Mouse (Mus musculus) limb, embryonic 11.5 days (tissue): Measurements from ENCODE around the gene Zfhx2. TPM values are rescaled to one million over a fixed set of nuclear protein-coding genes. Genes with fewer than 3 reads are reported as not detected.
"Not testable (repeated sequence)": the region's sequence is repeated elsewhere in the genome, so short reads cannot be mapped to it uniquely, and the experiment has no call there.

Experiments
- ATAC-seq: fragments of 200-750 bp; cut with Nextera tagmentation; 2 replicates; pipeline ENCODE4 v1.8.0; 2017; ENCODE audit warnings: low read depth; ENCODE audit not compliant: insufficient number of reproducible peaks, low FRiP score, low TSS enrichment
- DNase-seq: peaks from one replicate; pipeline ENCODE4 v3.0.0-alpha.2; 2015; ENCODE audit warnings: low spot score
- H3K27ac ChIP-seq: fragments of 300-500 bp; sonication (generic); replicated peaks from 2 replicates; pipeline ENCODE4 v1.5.1; 2014; ENCODE audit warnings: low read depth, mild to moderate bottlenecking, low read length
- H3K27me3 ChIP-seq: fragments of 300-500 bp; sonication (generic); 2 replicates; pipeline ENCODE4 v1.6.1; 2014; ENCODE audit warnings: mild to moderate bottlenecking, low read length, mixed read lengths; ENCODE audit not compliant: control insufficient read depth, insufficient read depth
- H3K36me3 ChIP-seq: fragments of 300-500 bp; sonication (generic); 2 replicates; pipeline ENCODE4 v1.6.1; 2014; ENCODE audit warnings: mild to moderate bottlenecking, low read length, moderate library complexity, mixed read lengths; ENCODE audit not compliant: control insufficient read depth, insufficient read depth
- H3K4me1 ChIP-seq: fragments of 300-500 bp; sonication (generic); 2 replicates; pipeline ENCODE4 v1.6.1; 2014; ENCODE audit warnings: low read length, mixed read lengths; ENCODE audit not compliant: control insufficient read depth, insufficient read depth
- H3K4me2 ChIP-seq: fragments of 300-500 bp; sonication (generic); 2 replicates; pipeline ENCODE4 v1.6.1; 2014; ENCODE audit warnings: low read depth, mild to moderate bottlenecking, moderate library complexity; ENCODE audit not compliant: severe bottlenecking
- H3K4me3 ChIP-seq: fragments of 300-500 bp; sonication (generic); 2 replicates; pipeline ENCODE4 v1.5.1; 2014; ENCODE audit warnings: low read depth, low read length
- H3K9ac ChIP-seq: fragments of 300-500 bp; sonication (generic); 2 replicates; pipeline ENCODE4 v1.6.1; 2014; ENCODE audit warnings: mild to moderate bottlenecking, low read length
- H3K9me3 ChIP-seq: fragments of 300-500 bp; sonication (generic); 2 replicates; pipeline ENCODE4 v1.6.1; 2016; ENCODE audit warnings: low read length; ENCODE audit not compliant: control insufficient read depth
- WGBS: fragments of 180-500 bp; shearing (Covaris S2); extraction: QIAGEN DNeasy Blood & Tissue Kit; methylation state at CpG from one replicate; pipeline ENCODE4 v1.1.7; 2014; 5-methylcytosine and 5-hydroxymethylcytosine counted together
- polyA plus RNA-seq: library from polyadenylated mRNA; unstranded; fragments of >200 nt; fragmentation: Nextera tagmentation; extraction: Ambion mirVana; gene quantifications from 2 replicates; pipeline ENCODE4 v1.2.1, GENCODE M21; 2014

The Zfhx2 gene
- polyA plus RNA-seq, 1 experiment from 2014 or later, result 4.8 TPM

- Histone ChIP-seq H3K36me3 (no peaks in the 10 kb centered on the region), H3K4me3 (no peak overlapping the region), H3K4me1 (no peaks in the 10 kb centered on the region), H3K9ac (no peak overlapping the region), H3K4me2 (no peak overlapping the region), H3K27me3 (no peaks in the 10 kb centered on the region), H3K27ac (no peak overlapping the region), H3K9me3 (no peaks in the 10 kb centered on the region)
- no peak for ATAC-seq
- 78% methylated on average over 11 of the region's 11 CpGs for WGBS
- DNase-seq, result no peak
These were observed 36.8 kb downstream of the Zfhx2 start for GRCm38 (mm10) chr14:55055167-55055834.

DNA sequence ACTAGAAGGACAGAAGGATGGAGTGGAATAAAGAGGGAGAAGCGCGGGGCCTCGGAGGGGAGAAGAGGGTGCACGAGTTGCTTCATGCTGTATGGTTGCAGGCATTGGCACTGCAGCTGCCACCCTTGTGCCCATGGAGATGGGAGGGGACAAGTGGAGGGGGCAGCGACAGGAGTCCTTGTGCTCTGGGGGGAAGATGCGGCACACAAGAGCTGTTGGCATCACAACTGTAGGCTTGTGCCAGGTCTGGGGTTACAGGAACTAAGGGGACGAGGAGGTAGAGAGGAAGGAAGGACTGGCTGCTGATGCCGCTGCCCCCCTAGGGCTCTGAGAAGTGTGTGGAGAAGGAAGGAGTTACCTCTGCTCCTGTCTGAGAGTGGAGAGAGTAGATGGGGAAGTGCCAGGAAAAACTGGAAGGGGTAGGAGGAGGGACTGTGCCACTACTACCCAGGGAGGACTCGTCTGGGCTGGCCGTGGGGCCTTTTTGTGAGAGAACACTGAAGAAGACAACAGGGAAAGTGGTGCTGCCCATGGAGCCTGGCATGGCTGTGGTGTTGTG lies 37.9 kb downstream of the Zfhx2 start:
- no peak overlapping the region for H3K4me3 ChIP-seq
- H3K4me2 ChIP-seq, result no peak overlapping the region
- DNase-seq (no peak), ATAC-seq (no peak)
- H3K9ac ChIP-seq, result no peak overlapping the region
- H3K27ac ChIP-seq, result no peak overlapping the region
- H3K4me1 ChIP-seq, result no peaks in the 10 kb centered on the region
- H3K9me3 ChIP-seq, result no peaks in the 10 kb centered on the region
- WGBS, result 85% methylated on average over 10 of the region's 10 CpGs
- no peaks in the 10 kb centered on the region for H3K27me3 ChIP-seq
- no peaks in the 10 kb centered on the region for H3K36me3 ChIP-seq

DNA sequence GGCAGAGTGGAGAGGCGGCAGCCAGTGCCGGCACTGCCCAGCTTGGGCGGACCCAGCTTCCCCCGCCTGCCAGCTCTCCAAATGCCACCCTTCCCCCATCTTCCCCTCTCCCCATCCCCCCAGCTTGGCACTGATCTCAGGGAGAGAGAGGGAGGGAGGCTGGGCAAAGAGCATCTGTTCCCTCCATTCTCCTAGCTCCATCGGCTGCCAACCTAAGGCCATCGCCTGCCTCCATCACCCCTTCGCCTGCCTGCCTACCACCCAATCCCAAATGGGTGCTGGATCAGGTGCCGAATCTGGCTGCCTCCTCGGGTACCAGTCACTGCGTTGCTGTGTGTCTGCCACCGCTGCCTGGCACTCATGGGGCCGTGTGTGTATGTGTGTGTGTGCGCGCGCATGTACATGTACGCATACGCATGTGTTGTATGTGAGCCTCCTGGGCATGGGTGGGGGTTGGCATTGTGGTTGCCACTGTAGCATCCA lies 38.4 kb downstream of the Zfhx2 start:
- Histone ChIP-seq H3K36me3 (no peaks in the 10 kb centered on the region), H3K4me1 (no peaks in the 10 kb centered on the region), H3K27ac (no peak overlapping the region), H3K4me2 (no peak overlapping the region), H3K27me3 (no peaks in the 10 kb centered on the region), H3K9ac (no peak overlapping the region), H3K9me3 (no peaks in the 10 kb centered on the region), H3K4me3 (no peak overlapping the region)
- no peak for ATAC-seq
- 85% methylated on average over 17 of the region's 17 CpGs for WGBS
- no peak for DNase-seq

GRCm38 (mm10) chr14:55053050-55053449 lies 39.1 kb downstream of the Zfhx2 start:
- no peak overlapping the region for H3K9ac ChIP-seq
- H3K36me3 ChIP-seq, result no peaks in the 10 kb centered on the region
- H3K4me3 ChIP-seq, result no peak overlapping the region
- no peaks in the 10 kb centered on the region for H3K9me3 ChIP-seq
- H3K4me2 ChIP-seq, result no peak overlapping the region
- no peaks in the 10 kb centered on the region for H3K27me3 ChIP-seq
- no peak overlapping the region for H3K27ac ChIP-seq
- DNase-seq, result no peak
- no peak for ATAC-seq
- WGBS, result 81% methylated on average over 4 of the region's 4 CpGs
- no peaks in the 10 kb centered on the region for H3K4me1 ChIP-seq

DNA sequence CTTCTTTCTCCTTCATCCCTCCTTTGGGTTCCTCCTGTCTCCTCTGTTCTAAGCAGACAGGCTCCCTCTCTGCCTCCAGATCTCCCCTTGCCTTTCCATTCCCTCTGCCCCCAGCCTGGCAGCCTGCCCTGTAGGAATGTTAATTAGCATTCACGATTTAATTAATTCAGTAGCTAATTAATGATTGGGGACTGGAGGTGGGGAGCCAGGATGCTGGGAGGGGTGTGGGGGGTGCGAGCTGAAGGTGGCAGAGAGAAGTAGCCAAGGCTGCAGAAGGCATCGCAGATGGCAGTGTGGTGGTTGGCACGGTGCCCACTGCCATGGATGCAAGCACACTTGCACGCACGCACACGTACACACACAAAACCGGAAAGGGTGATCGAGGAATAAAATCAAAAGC lies 39.6 kb downstream of the Zfhx2 start:
- Histone ChIP-seq H3K4me3 (no peak overlapping the region), H3K9ac (no peak overlapping the region), H3K36me3 (no peaks in the 10 kb centered on the region), H3K4me2 (no peak overlapping the region), H3K9me3 (no peaks in the 10 kb centered on the region), H3K27me3 (no peaks in the 10 kb centered on the region), H3K27ac (no peak overlapping the region), H3K4me1 (no peaks in the 10 kb centered on the region)
- DNase-seq (no peak), ATAC-seq (no peak)
- 85% methylated on average over 9 of the region's 9 CpGs for WGBS

GRCm38 (mm10) chr14:55047971-55048531 lies 44.1 kb downstream of the Zfhx2 start:
- H3K36me3 ChIP-seq, result no peaks in the 10 kb centered on the region
- H3K9ac ChIP-seq, result no peak overlapping the region; the same call in 1 of the 2 replicates
- DNase-seq, result no peak
- H3K27me3 ChIP-seq, result no peaks in the 10 kb centered on the region
- WGBS, result 82% methylated on average over 2 of the region's 2 CpGs
- no peak overlapping the region for H3K4me3 ChIP-seq
- no peak overlapping the region for H3K4me2 ChIP-seq
- H3K9me3 ChIP-seq, result no peaks in the 10 kb centered on the region
- H3K4me1 ChIP-seq, result no peaks in the 10 kb centered on the region
- no peak for ATAC-seq
- H3K27ac ChIP-seq, result no peak overlapping the region

DNA sequence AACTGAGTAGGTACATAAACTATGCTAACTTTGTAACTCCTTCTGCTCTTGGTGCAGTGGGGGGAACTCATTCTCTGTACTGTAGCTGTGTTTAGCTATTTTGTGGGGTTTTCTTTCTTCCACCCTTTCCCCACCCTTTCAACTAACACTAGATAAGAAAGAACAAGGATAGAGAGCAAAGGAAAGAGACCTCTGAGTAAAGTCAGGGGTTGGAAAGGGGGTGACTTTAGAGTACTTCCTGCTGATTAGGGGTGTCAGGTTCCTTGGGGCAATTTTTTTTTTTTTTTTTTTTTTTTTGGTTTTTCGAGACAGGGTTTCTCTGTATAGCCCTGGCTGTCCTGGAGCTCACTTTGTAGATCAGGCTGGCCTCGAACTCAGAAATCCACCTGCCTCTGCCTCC lies 48.4 kb downstream of the Zfhx2 start:
- no CpG with 5 or more reads among the region's 2 CpGs for WGBS
- not testable (repeated sequence) for H3K4me1 ChIP-seq, DNase-seq, ATAC-seq, H3K4me2 ChIP-seq, H3K36me3 ChIP-seq, H3K4me3 ChIP-seq, H3K27me3 ChIP-seq, H3K27ac ChIP-seq, H3K9me3 ChIP-seq, H3K9ac ChIP-seq

DNA sequence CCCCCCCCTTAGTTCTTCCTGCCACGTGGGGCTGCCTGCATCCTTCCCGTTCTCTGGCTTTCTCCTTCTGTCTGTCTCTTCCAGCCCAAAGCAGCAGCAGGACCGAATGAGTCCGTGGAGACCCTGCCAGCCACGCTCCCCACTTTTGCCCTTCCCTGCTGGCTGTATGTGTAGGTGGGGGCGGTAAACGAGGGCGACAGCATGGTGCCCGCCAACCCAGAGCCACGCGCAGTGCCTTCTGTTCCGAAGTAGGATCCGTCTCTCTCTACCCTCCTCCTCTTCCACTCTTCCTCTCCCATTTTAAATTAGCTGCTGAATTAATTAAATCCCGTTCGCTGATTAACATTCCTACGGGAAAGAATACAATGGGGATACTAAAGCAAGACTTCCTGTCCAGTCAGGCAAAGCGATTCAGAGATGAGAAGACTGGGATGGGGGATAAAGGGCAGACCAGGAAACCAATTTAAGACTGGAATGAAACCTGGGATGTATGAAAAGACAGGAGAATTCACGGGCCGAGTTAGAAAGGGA lies 59.4 kb downstream of the Zfhx2 start:
- no peak overlapping the region for H3K4me3 ChIP-seq
- WGBS, result 60% methylated on average over 19 of the region's 19 CpGs
- H3K4me2 ChIP-seq, result no peak overlapping the region
- H3K9ac ChIP-seq, result no peak overlapping the region
- H3K4me1 ChIP-seq, result peaks cover 5% of the 10 kb centered on the region; the same call in 1 of the 2 replicates
- no peaks in the 10 kb centered on the region for H3K27me3 ChIP-seq
- H3K9me3 ChIP-seq, result no peaks in the 10 kb centered on the region
- no peaks in the 10 kb centered on the region for H3K36me3 ChIP-seq
- DNase-seq, result no peak
- no peak overlapping the region for H3K27ac ChIP-seq
- ATAC-seq, result no peak
